Mouse (Mus musculus): ENCODE data around the gene Gm19426. TPM values are rescaled to one million over a fixed set of nuclear protein-coding genes. Genes with fewer than 3 reads are reported as not detected.

Gene Gm19426
- polyA plus RNA-seq, 1 experiment from 2014 or later = 4.9 TPM

DNA sequence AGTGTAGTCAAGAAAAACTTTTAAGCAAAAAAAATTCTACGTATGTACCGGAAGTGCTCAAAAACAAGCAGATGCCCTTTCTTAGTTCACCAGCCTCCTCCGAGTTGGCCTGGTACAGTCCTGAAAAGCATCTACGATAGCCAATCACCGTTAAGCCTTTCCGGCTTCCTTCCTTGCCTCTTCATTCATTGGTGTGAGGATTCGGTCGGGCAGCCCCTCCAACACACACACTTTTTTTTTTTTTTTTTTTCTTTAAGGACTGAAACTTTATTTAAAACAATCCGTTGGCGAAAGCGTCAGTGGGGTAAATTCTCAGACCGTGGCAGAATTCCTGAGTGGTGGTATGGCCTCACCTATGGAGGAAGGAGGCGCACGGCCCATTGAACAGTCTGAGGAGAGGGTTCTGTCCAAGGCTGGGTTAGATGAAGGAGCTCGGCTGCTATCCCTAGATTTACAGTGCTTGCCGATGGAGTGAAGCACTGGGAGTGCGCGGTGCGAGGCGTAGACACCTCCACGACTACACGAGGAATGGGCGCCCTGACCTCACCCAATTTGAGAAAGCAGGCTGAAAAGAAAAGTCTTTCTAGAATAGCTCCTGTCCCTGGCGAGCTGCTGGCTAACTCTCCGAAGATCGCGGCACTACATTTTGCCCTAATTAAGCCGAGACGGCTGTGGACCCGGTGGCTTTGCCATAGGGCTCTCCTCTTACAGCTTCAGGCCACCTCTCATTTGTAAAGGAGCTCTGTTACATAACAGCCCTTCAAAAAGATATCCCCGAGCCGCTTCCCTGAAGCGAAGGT, 27.7 kb downstream of the Gm19426 start:
- Histone ChIP-seq H3K4me3 (ENCODE audit: low read depth, low read length) (peak overlapping the region; percentile 95), H3K4me2 (peak overlapping the region; percentile 60), H3K9ac (peak overlapping the region; percentile 36), H3K4me1 (ENCODE audit: insufficient read depth) (no peaks in the 10 kb centered on the region), H3K27me3 (ENCODE audit: insufficient read depth, low read length) (no peaks in the 10 kb centered on the region), H3K27ac (ENCODE audit: low read depth) (peak overlapping the region; percentile 97), H3K36me3 (ENCODE audit: insufficient read depth) (peaks cover 12% of the 10 kb centered on the region), H3K9me3 (ENCODE audit: low read depth, low read length) (no peaks in the 10 kb centered on the region)
- peak; percentile 97 for ATAC-seq (ENCODE audit: insufficient read depth)
- no peak for TF ChIP-seq CTCF (IDR thresholded peaks at IDR 0.05; ENCODE audit: low read depth)
- 0% methylated on average over 33 of the region's 33 CpGs for WGBS
- DNase-seq = peak; percentile 95

DNA sequence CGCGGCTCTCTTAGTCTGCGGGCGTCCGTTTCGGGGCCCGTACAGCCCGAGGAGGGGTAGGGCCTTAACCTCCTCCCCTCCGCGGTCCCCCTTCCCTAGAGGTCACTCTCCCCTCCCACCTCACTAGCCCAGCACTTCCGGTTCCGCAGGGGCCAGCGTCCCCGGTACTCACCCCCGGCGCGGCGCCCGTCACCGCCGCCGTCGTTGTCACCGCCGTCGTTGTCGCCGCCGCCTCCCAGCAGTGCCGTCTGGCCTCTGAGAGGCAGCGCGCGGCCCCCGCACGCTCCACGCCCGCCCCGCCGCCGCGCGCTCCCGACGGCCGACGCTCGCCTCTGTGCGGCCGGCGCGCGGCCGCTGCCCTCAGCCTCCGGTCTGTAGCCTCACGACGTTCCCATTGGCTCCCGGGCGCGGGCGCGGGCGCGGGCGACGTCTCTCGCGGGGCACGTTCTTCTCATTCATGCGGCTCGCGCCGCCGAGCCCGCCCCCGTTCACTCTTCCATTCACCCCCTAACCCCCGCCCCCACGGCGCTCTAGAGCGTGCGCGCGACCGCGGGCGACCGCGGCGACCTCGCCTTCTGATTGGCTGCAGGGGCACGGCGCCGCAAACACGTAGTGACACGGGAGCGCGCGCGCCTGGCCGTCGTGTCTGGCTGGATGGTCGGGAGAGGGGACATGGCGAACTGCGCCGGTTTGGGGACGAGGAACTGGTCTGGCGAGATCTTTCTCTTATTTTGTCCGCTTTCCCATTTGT, 28.5 kb downstream of the Gm19426 start, which contains the start of gene Zdhhc5:
Gene Zdhhc5, minus strand, starts transcription at position 370 of the 751 bp plus-strand sequence.
- peak within 1 kb of the TSS; percentile 96 for H3K9ac ChIP-seq
- ATAC-seq (ENCODE audit: insufficient read depth) (peak; percentile 96), DNase-seq (peak; percentile 98)
- H3K4me3 ChIP-seq (ENCODE audit: low read depth, low read length) = peak within 1 kb of the TSS; percentile 95
- peak within 1 kb of the TSS; percentile 70 for H3K4me2 ChIP-seq
- under 1% methylated on average over 105 of the region's 107 CpGs for WGBS
- H3K36me3 ChIP-seq (ENCODE audit: insufficient read depth) = peaks cover 20% of the 10 kb centered on the region
- H3K27ac ChIP-seq (ENCODE audit: low read depth) = peak within 1 kb of the TSS; percentile 97
- H3K9me3 ChIP-seq (ENCODE audit: low read depth, low read length) = no peaks in the 10 kb centered on the region
- H3K4me1 ChIP-seq (ENCODE audit: insufficient read depth) = no peaks in the 10 kb centered on the region
- no peaks in the 10 kb centered on the region for H3K27me3 ChIP-seq (ENCODE audit: insufficient read depth, low read length)
- no peak for TF ChIP-seq CTCF (IDR thresholded peaks at IDR 0.05; ENCODE audit: low read depth)

DNA sequence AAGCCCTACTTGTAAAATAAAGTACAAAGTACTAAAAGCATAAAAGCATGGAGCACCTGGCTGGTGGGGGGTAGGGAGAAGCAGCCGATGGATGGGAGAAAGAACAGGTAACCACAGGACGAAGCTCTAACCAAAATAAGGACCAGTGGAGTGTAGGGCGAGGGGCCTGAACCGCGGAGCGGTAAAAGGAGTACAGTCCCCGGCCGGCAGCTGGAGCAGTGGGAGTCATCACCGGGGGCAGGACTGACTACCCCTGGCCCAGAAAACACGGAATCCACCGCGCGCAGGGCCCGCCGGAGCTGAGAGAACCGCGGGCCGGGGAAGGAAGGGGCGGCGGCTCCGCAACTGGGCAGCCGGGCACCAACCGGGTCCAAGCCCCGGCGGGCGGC, 29.0 kb downstream of the Gm19426 start:
- no peak for TF ChIP-seq CTCF (IDR thresholded peaks at IDR 0.05; ENCODE audit: low read depth)
- DNase-seq (no peak), ATAC-seq (ENCODE audit: insufficient read depth) (peak; percentile 26)
- no peaks in the 10 kb centered on the region for H3K9me3 ChIP-seq (ENCODE audit: low read depth, low read length)
- H3K4me3 ChIP-seq (ENCODE audit: low read depth, low read length) = peak overlapping the region; percentile 95
- WGBS = under 1% methylated on average over 26 of the region's 26 CpGs
- H3K36me3 ChIP-seq (ENCODE audit: insufficient read depth) = peaks cover 25% of the 10 kb centered on the region
- no peaks in the 10 kb centered on the region for H3K27me3 ChIP-seq (ENCODE audit: insufficient read depth, low read length)
- H3K4me1 ChIP-seq (ENCODE audit: insufficient read depth) = no peaks in the 10 kb centered on the region
- peak overlapping the region; percentile 97 for H3K27ac ChIP-seq (ENCODE audit: low read depth)
- H3K9ac ChIP-seq = peak overlapping the region; percentile 96
- peak overlapping the region; percentile 70 for H3K4me2 ChIP-seq

DNA sequence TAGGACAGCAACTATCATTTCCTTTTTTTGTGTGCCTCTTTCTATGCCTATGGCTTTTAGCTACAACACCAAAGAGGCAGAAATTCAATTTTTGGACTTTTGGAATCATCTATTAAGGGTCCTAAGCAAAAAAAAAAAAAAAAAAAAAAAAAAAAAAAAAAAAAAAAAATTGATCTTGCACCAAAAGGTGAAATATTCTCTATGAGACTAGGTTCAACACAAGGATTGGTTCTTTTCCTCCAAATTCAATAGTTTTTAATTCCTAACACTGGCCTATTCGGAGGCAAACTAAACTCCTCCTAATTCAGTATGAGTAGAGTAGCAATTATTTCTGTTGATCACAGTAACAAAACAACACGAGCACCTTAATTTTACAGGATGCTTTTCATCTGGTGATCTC, 31.6 kb downstream of the Gm19426 start:
- no peak for TF ChIP-seq CTCF (IDR thresholded peaks at IDR 0.05; ENCODE audit: low read depth)
- Histone ChIP-seq H3K27ac (ENCODE audit: low read depth) (no peak overlapping the region), H3K9me3 (ENCODE audit: low read depth, low read length) (no peaks in the 10 kb centered on the region), H3K4me2 (no peak overlapping the region), H3K4me1 (ENCODE audit: insufficient read depth) (no peaks in the 10 kb centered on the region), H3K36me3 (ENCODE audit: insufficient read depth) (peaks cover 46% of the 10 kb centered on the region), H3K4me3 (ENCODE audit: low read depth, low read length) (no peak overlapping the region), H3K27me3 (ENCODE audit: insufficient read depth, low read length) (no peaks in the 10 kb centered on the region), H3K9ac (no peak overlapping the region)
- WGBS = 92% methylated on average over 2 of the region's 2 CpGs
- DNase-seq (no peak), ATAC-seq (ENCODE audit: insufficient read depth) (no peak)

DNA sequence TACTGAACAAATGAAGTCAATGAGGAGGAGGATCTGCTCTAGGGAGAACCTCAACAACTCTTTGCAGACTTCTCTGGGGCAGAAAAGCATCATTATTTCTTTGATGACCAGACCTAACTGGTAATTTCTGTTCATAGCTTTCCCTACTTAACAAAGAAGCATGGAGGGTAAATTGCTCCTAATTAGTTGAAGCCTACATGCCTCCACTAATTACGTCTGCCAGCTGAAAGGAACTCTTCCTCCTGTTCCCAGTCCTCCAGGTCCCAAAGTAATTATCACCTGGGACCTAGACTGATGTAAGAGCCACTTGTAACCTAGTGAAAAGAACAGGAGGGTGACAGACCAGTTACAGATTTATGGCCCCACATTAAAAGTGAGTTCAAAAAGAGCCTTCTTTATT, 35.9 kb downstream of the Gm19426 start:
- TF ChIP-seq CTCF (IDR thresholded peaks at IDR 0.05; ENCODE audit: low read depth) = no peak
- Histone ChIP-seq H3K36me3 (ENCODE audit: insufficient read depth) (peaks cover 63% of the 10 kb centered on the region), H3K27me3 (ENCODE audit: insufficient read depth, low read length) (no peaks in the 10 kb centered on the region), H3K4me3 (ENCODE audit: low read depth, low read length) (no peak overlapping the region), H3K9ac (no peak overlapping the region), H3K27ac (ENCODE audit: low read depth) (no peak overlapping the region), H3K4me2 (no peak overlapping the region), H3K9me3 (ENCODE audit: low read depth, low read length) (no peaks in the 10 kb centered on the region), H3K4me1 (ENCODE audit: insufficient read depth) (no peaks in the 10 kb centered on the region)
- WGBS = 75% methylated on average over 1 of the region's 1 CpGs
- ATAC-seq (ENCODE audit: insufficient read depth) (no peak), DNase-seq (no peak)

- Histone ChIP-seq H3K9ac (no peak overlapping the region), H3K36me3 (ENCODE audit: insufficient read depth) (peaks cover 59% of the 10 kb centered on the region), H3K4me2 (no peak overlapping the region), H3K4me1 (ENCODE audit: insufficient read depth) (no peaks in the 10 kb centered on the region), H3K27me3 (ENCODE audit: insufficient read depth, low read length) (no peaks in the 10 kb centered on the region), H3K9me3 (ENCODE audit: low read depth, low read length) (no peaks in the 10 kb centered on the region), H3K27ac (ENCODE audit: low read depth) (no peak overlapping the region), H3K4me3 (ENCODE audit: low read depth, low read length) (no peak overlapping the region)
- no peak for DNase-seq
- no peak for TF ChIP-seq CTCF (IDR thresholded peaks at IDR 0.05; ENCODE audit: low read depth)
- ATAC-seq (ENCODE audit: insufficient read depth) = no peak
- 89% methylated on average over 1 of the region's 1 CpGs for WGBS
Observed at GRCm38 (mm10) chr2:84705295-84705694, 38.2 kb downstream of the Gm19426 start.

DNA sequence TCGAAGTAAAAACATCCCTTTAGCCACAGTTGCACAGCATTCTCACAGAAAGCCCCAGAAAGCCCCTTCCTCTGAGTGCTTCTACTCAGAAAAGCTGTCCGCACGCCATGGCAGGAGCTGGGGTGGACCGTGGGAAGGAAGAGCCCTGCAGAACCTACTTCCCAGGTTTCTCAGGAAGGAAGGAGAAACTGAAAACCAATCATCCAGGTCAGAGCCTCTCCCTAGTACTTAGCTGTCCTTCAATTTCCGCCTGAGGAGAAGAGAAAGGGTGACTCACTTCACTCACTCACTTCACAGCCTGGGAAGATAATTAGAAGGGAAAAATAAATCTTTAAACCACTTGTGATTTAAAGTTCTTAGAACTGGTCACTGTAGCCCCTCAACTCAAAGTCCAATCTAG, 39.1 kb downstream of the Gm19426 start:
- H3K36me3 ChIP-seq (ENCODE audit: insufficient read depth) = peaks cover 50% of the 10 kb centered on the region
- no peak overlapping the region for H3K4me2 ChIP-seq
- H3K27me3 ChIP-seq (ENCODE audit: insufficient read depth, low read length) = no peaks in the 10 kb centered on the region
- no peak overlapping the region for H3K9ac ChIP-seq
- DNase-seq = no peak
- no peak overlapping the region for H3K4me3 ChIP-seq (ENCODE audit: low read depth, low read length)
- 82% methylated on average over 5 of the region's 5 CpGs for WGBS
- no peak overlapping the region for H3K27ac ChIP-seq (ENCODE audit: low read depth)
- no peaks in the 10 kb centered on the region for H3K9me3 ChIP-seq (ENCODE audit: low read depth, low read length)
- H3K4me1 ChIP-seq (ENCODE audit: insufficient read depth) = no peaks in the 10 kb centered on the region
- no peak for ATAC-seq (ENCODE audit: insufficient read depth)
- TF ChIP-seq CTCF (IDR thresholded peaks at IDR 0.05; ENCODE audit: low read depth) = no peak
